ENCODE assay signal across 16 mouse cellular contexts in the genomic region with DNA sequence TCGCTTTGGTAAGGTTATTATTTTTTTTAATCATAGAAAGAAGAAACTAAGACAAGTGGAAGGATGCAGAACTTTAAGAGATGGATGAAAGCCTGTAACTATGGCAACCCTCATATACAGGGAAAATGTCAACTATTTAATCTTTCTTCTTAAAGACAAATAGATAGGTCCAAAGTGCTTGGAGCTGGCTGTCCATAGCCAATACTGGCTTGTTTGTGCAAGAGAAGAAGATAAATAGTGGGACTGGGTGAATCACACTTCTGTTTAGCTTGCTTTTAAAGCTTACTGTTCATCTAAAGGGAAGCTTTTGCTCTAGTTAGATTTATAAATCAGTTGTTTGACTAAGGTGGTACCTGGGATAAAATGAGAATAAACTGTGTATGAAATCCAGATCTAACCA.
"Had no signal": no experiment of that assay in that cellular context is flagged by ENCODE, and none has a peak within 500 bp of the region (broad histone marks: within the 10 kb centered on the region; RNA-seq: fewer than 3 reads in every experiment).

No protein-coding gene starts in this region.

- H3K9ac ChIP-seq: lung, embryonic 14.5 days; midbrain, embryonic 12.5 days; neural tube, embryonic 13.5 days; neural tube, embryonic 15.5 days had no signal

- ATAC-seq: midbrain, embryonic 16.5 days had no signal

- H3K4me3 ChIP-seq: midbrain, embryonic 10.5 days; midbrain, embryonic 12.5 days; myocyte; neural tube, embryonic 13.5 days; neural tube, embryonic 15.5 days had no signal

- DNase-seq: lung, adult 18-20 months; lung, embryonic 14.5 days; lung, postnatal 10 days; lung, postnatal 4 days; midbrain, embryonic 14.5 days; right cerebral cortex, postnatal 4 days; spleen, adult 18-20 months; thymus, adult 2 months; thymus, postnatal 25 days; thymus, postnatal 4 days had no signal

- H3K4me2 ChIP-seq: lung, embryonic 14.5 days; midbrain, embryonic 12.5 days; neural tube, embryonic 13.5 days; neural tube, embryonic 15.5 days had no signal

- H3K27me3 ChIP-seq: midbrain, embryonic 12.5 days; neural tube, embryonic 13.5 days; neural tube, embryonic 15.5 days had no signal

- H3K4me1 ChIP-seq: midbrain, embryonic 12.5 days had no signal

- H3K9me3 ChIP-seq: midbrain, embryonic 10.5 days; midbrain, embryonic 12.5 days; neural tube, embryonic 13.5 days; neural tube, embryonic 15.5 days had no signal

- H3K36me3 ChIP-seq: midbrain, embryonic 10.5 days; midbrain, embryonic 12.5 days had no signal

- H3K27ac ChIP-seq: midbrain, embryonic 10.5 days; midbrain, embryonic 12.5 days; neural tube, embryonic 13.5 days; neural tube, embryonic 15.5 days had no signal
